Mouse (Mus musculus) embryo, embryonic 11 days (tissue): ENCODE results near the gene Olfr275.
A peak's percentile ranks its signal among the peaks of the same experiment; 100 is the strongest.
"Not testable (repeated sequence)": the region's sequence is repeated elsewhere in the genome, so short reads cannot be mapped to it uniquely, and the experiment has no call there.

ENCODE experiments used
- DNase-seq: peaks from one replicate; pipeline ENCODE4 v3.0.0-alpha.2; 2015

Olfr275 gene

GRCm38 (mm10) chr4:52814304-52814703 lies at the start of gene Olfr275:
Olfr275 (plus strand) TSS chr4:52814604.
- DNase-seq = no peak

DNA sequence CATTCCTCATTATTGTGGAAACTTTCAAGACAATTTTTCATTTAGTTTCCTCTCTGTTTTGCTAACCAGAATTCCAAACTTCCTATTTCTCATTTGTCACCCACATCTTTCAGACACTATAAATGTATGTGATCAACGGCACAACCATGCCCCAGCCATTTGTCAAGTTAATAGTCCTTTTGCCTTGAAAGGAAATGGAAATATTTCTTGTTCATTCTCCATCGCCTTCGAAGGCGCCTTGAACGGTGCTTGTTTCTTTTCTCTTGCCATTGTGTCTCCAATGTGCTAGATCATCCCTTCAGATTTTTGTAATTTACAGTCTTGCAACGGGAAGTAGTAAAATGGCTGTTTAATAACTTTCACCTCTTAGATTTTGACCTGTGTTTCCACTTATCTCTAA lies 48.8 kb upstream of the Olfr275 start:
- no peak for DNase-seq

- DNase-seq = no peak
Observed at GRCm38 (mm10) chr4:52772186-52772585, 42.2 kb upstream of the Olfr275 start.

GRCm38 (mm10) chr4:52800013-52800412 lies 14.4 kb upstream of the Olfr275 start:
- DNase-seq = no peak

- DNase-seq = peak; percentile 20
Observed at GRCm38 (mm10) chr4:52811871-52812270, 2.5 kb upstream of the Olfr275 start.

- DNase-seq = no peak
Observed at GRCm38 (mm10) chr4:52821375-52821774, 7.0 kb downstream of the Olfr275 start.

DNA sequence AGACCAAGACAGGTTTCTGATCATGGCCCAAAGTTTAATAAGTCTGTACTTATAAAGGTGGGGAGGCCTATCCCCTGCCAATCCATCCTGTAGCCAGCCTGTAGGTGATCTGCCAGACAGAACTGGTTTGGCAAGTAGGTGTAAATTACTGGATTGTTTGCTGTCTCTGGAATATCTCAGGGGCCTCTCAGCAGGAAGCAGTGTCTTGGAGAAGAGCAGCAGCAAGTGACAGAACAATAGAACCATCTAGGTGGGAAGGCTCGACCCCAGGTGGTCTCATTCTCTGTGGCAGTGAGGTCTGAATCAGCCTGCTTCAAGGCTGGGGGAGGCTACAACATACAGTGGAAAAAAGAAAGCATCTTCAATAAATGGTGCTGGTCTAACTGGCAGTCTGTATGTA lies 31.0 kb downstream of the Olfr275 start:
- not testable (repeated sequence) for DNase-seq

DNA sequence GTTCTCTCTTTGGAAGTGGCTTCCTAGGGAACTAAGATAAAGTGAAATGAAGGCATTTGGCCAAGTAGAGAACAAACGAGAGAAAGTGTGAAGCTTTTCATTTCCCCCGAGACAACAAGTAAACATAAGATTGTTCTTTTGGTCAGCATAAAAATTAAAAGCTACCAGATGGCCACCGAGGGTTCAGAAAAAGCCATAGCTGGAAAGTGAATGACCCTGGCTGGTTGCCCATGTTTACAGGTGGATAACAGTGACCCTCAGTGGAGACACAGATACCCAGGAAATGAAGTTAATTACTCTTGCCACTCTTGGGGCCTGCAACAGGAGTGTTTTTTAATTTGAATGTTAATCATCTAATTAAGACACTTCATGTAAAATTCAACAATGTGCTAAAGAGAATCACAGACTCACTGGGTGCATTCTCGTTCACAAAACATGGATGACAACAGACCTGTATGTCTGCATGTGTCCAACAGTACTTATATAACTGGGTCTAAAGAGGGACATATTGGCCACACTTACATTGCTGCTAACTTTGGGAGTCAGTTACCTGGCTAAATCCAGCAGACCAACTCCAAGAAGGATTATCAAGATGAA lies 34.7 kb downstream of the Olfr275 start:
- DNase-seq = no peak

- no peak for DNase-seq
Observed at GRCm38 (mm10) chr4:52849672-52850071, 35.3 kb downstream of the Olfr275 start.

DNA sequence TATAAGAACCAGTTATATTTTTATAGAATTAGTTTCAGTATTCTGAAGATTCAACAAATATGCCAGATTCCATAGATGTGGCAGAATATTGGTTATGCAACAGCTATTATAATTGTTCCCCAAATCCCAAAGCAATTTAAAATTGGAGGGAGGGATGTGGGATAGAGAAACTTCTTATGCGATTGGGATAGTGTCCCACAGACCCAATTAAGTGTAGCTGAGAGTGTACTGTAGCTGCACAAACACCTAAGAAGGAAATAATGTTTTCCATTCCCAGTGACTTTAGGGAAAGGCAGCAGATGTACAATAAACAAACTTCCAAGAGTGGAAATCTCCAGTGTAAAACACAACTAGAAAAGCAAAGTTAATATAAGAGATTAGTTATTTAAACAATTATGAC lies 44.7 kb downstream of the Olfr275 start, which contains the start of gene Olfr273:
Gene Olfr273 (minus strand): TSS at position 101 of the 400 bp plus-strand sequence.
- DNase-seq = no peak

DNA sequence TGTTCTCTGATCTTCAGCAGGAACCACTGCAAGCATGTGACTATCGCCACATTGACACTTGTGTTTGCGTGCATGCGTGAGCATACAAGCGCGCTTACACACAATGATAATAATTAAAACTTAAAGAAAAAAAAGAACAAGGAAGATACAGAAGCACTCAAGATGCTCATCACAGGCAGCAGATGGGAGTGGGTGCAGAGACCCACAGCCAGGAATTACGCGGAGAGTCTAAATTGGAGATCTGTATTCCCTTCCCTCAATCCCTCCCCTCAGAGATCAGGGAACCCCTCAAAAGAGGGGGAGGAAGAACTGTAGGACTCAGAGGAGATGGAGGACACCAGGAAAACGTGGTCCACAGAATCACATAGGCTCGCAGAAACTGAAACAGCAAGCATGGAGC lies 49.8 kb downstream of the Olfr275 start:
- DNase-seq = no peak
